Mouse (Mus musculus) liver, embryonic 13.5 days (tissue): ENCODE measurements around the gene Ctrb1. TPM values are rescaled to one million over a fixed set of nuclear protein-coding genes. Genes with fewer than 3 reads are reported as not detected.

Source experiments
- ATAC-seq: fragments of 200-750 bp; cut with Nextera tagmentation; 2 replicates; pipeline ENCODE4 v1.8.0; 2017; ENCODE audit warnings: low read depth, mild to moderate bottlenecking, moderate number of reproducible peaks, moderate library complexity
- DNase-seq: peaks from one replicate; pipeline ENCODE4 v3.0.0; 2022
- H3K27ac ChIP-seq: fragments of 300-500 bp; sonication (generic); 2 replicates; pipeline ENCODE4 v1.5.1; 2015; ENCODE audit warnings: moderate library complexity, mild to moderate bottlenecking, inconsistent platforms
- H3K27me3 ChIP-seq: fragments of 300-500 bp; sonication (generic); 2 replicates; pipeline ENCODE4 v1.6.1; 2015; ENCODE audit warnings: mild to moderate bottlenecking, inconsistent platforms
- H3K36me3 ChIP-seq: fragments of 300-500 bp; sonication (generic); 2 replicates; pipeline ENCODE4 v1.6.1; 2015; ENCODE audit warnings: mild to moderate bottlenecking, inconsistent platforms
- H3K4me1 ChIP-seq: fragments of 300-500 bp; sonication (generic); replicated peaks from 2 replicates; pipeline ENCODE4 v1.6.1; 2015; ENCODE audit warnings: inconsistent platforms
- H3K4me2 ChIP-seq: fragments of 300-500 bp; sonication (generic); 2 replicates; pipeline ENCODE4 v1.6.1; 2015; ENCODE audit warnings: inconsistent platforms, mild to moderate bottlenecking, moderate library complexity
- H3K4me3 ChIP-seq: fragments of 300-500 bp; sonication (generic); replicated peaks from 2 replicates; pipeline ENCODE4 v1.5.1; 2015; ENCODE audit warnings: mild to moderate bottlenecking, inconsistent platforms
- H3K9ac ChIP-seq: fragments of 300-500 bp; sonication (generic); 2 replicates; pipeline ENCODE4 v1.6.1; 2015; ENCODE audit warnings: mild to moderate bottlenecking, inconsistent platforms
- H3K9me3 ChIP-seq: fragments of 300-500 bp; sonication (generic); replicated peaks from 2 replicates; pipeline ENCODE4 v1.6.1; 2016; ENCODE audit warnings: inconsistent platforms
- WGBS: fragments of 180-500 bp; shearing (Covaris S2); methylation state at CpG from one replicate; pipeline ENCODE4 v1.1.7; 2015; ENCODE audit not compliant: insufficient replicate concordance; 5-methylcytosine and 5-hydroxymethylcytosine counted together
- polyA plus RNA-seq: library from polyadenylated mRNA; unstranded; fragments of >200 nt; fragmentation: Nextera tagmentation; extraction: Ambion mirVana; gene quantifications from 2 replicates; pipeline ENCODE4 v1.2.1, GENCODE M21; 2015

The Ctrb1 gene
- polyA plus RNA-seq, 1 experiment from 2014 or later = 1.5 TPM

DNA sequence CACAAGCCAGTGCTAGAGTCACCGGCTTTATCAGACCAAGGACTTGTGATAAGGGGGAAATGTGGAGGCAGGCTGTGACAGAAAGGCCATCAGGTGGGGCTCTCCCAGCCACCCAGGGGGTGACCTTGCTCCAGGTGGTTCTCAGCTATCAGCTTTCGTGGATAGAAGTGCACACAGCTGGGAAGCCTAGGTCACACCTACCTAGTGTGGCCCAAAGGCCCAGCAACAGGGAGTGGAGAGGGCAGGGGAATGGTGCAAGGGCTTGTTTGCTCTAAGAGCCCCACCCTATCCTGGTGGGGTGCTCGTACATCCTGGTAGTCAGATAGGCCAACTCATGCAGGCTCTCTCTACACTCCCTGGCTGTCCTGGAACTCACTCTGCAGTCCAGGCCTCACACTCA is 14.4 kb upstream of the Ctrb1 start:
- Histone ChIP-seq H3K4me1 (peaks cover 23% of the 10 kb centered on the region), H3K27me3 (0 out of 2 replicates have a peak, but pooled peaks cover 5% of the 10 kb centered on the region), H3K4me2 (no peak overlapping the region), H3K9me3 (no peaks in the 10 kb centered on the region), H3K9ac (no peak overlapping the region), H3K36me3 (no peaks in the 10 kb centered on the region), H3K27ac (peak overlapping the region; percentile 53), H3K4me3 (no peak overlapping the region)
- WGBS = 11% methylated on average over 3 of the region's 3 CpGs
- DNase-seq (no peak), ATAC-seq (peak; percentile 69)

DNA sequence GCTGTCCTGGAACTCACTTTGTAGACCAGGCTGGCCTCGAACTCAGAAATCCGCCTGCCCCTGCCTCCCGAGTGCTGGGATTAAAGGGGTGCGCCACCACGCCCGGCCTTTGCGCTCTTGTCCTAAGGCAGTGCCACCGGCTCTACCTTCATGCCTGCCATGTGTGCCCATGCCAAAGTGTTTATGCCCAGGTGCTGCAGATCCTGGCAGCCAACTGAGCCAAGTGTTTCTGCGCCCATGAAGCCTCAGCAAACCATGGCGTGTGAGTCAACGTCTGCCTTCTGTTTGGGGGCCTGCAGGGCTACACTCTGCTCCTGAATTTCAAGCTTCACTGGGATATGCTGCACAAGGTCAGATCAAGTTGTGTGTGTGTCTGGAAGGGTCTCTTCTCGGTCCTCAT is 13.8 kb upstream of the Ctrb1 start:
- ATAC-seq = no peak
- peaks cover 18% of the 10 kb centered on the region for H3K4me1 ChIP-seq
- peak overlapping the region; percentile 53 for H3K27ac ChIP-seq
- no peaks in the 10 kb centered on the region for H3K36me3 ChIP-seq
- 0 out of 2 replicates have a peak, but pooled peaks cover 5% of the 10 kb centered on the region for H3K27me3 ChIP-seq
- no peak for DNase-seq
- 74% methylated on average over 12 of the region's 12 CpGs for WGBS
- H3K9ac ChIP-seq = no peak overlapping the region
- no peak overlapping the region for H3K4me2 ChIP-seq
- H3K9me3 ChIP-seq = no peaks in the 10 kb centered on the region
- no peak overlapping the region for H3K4me3 ChIP-seq

DNA sequence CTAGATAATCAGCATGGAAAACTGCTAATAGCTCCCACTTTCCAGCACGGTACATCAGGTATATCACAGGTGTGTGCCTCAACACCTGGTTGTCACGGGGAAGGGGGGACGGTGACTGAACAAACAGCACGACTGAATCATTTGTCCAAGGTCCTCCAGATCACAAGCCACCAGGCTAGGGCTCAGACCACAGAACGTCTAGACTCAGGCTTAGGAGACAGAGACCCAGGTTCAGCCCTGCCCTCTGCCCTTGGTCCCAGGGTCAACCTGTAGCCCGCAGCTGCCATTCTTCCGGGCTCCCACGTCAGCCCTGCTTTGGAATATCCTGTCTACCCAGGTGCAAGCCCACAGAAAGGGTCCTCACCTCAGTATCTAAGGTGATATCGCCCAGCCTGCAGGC is 10.6 kb upstream of the Ctrb1 start:
- Histone ChIP-seq H3K27ac (no peak overlapping the region), H3K27me3 (0 out of 2 replicates have a peak, but pooled peaks cover 5% of the 10 kb centered on the region), H3K4me2 (no peak overlapping the region), H3K9me3 (no peaks in the 10 kb centered on the region), H3K9ac (no peak overlapping the region), H3K36me3 (no peaks in the 10 kb centered on the region), H3K4me1 (peaks cover 15% of the 10 kb centered on the region), H3K4me3 (no peak overlapping the region)
- ATAC-seq = no peak
- no peak for DNase-seq
- 61% methylated on average over 9 of the region's 9 CpGs for WGBS

DNA sequence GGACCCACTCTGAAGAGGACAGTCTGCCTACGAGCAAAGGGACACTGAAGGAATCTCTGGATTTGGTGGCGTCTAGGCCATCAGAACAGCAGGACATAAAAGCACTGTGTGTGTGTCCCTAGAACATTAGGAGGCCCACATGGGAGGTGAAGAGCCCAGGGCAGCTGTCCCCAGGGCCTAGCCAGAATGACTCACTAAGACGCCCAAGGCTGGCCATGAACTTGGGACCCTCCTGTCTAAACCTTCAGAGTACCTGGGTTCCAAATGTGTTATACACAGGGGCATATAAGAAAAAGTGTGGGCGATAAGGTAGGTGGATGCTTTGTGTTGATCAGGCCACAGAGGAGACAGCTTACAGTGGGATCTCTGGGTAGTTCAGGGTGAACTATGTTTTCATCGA is 9.9 kb upstream of the Ctrb1 start:
- Histone ChIP-seq H3K9me3 (no peaks in the 10 kb centered on the region), H3K4me2 (no peak overlapping the region), H3K9ac (no peak overlapping the region), H3K4me3 (no peak overlapping the region), H3K27me3 (0 out of 2 replicates have a peak, but pooled peaks cover 5% of the 10 kb centered on the region), H3K27ac (no peak overlapping the region), H3K4me1 (peaks cover 12% of the 10 kb centered on the region), H3K36me3 (no peaks in the 10 kb centered on the region)
- WGBS = 71% methylated on average over 5 of the region's 5 CpGs
- DNase-seq = no peak
- no peak for ATAC-seq

DNA sequence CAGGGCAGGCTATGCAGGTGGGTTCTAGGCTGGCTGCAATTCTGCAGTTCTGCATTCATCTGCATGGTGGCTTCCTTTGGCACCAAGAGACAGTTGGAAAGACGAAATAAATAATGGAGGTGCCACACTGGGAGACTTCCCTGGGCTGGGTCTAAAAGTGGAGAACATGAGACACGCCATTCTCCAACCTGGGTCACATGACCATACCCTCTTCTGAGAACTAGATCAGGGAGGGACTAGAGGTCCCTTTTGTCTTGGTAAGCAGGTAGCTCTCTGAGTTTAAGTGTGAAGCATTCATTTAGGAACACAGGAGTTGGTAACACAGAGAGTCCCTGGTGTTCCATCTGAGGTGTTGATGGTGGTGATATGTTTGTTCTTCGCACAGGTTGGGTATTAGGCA is 9.4 kb upstream of the Ctrb1 start:
- Histone ChIP-seq H3K36me3 (no peaks in the 10 kb centered on the region), H3K9me3 (no peaks in the 10 kb centered on the region), H3K4me2 (no peak overlapping the region), H3K27me3 (0 out of 2 replicates have a peak, but pooled peaks cover 5% of the 10 kb centered on the region), H3K4me1 (peaks cover 7% of the 10 kb centered on the region), H3K4me3 (no peak overlapping the region), H3K9ac (no peak overlapping the region), H3K27ac (no peak overlapping the region)
- DNase-seq = no peak
- 59% methylated on average over 3 of the region's 3 CpGs for WGBS
- ATAC-seq = no peak

DNA sequence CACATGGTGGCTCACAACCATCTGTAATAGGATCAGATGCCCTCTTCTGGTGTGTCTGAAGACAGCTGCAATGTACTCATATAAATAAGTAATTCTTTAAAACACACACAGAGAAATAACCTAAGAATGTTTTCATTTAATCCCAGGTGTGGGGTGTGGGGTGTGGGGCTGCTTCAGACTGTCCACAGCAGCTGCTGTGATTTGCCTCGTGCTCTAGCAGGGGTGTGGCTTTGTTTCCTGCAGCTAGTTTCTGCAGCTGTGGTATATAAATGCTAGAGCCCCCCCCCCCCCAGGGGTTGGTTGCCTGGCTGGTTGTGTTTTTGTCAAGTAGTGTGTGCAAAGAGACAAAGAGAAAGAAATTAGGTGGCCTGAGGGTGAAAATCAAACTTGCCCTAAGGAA is 8.2 kb upstream of the Ctrb1 start:
- Histone ChIP-seq H3K27ac (no peak overlapping the region), H3K36me3 (no peaks in the 10 kb centered on the region), H3K4me2 (no peak overlapping the region), H3K27me3 (0 out of 2 replicates have a peak, but pooled peaks cover 5% of the 10 kb centered on the region), H3K9ac (no peak overlapping the region), H3K9me3 (no peaks in the 10 kb centered on the region), H3K4me3 (no peak overlapping the region), H3K4me1 (no peaks in the 10 kb centered on the region; the same call in 1 of the 2 replicates)
- 0% methylated on average over 1 of the region's 1 CpGs for WGBS
- DNase-seq (no peak), ATAC-seq (no peak)

DNA sequence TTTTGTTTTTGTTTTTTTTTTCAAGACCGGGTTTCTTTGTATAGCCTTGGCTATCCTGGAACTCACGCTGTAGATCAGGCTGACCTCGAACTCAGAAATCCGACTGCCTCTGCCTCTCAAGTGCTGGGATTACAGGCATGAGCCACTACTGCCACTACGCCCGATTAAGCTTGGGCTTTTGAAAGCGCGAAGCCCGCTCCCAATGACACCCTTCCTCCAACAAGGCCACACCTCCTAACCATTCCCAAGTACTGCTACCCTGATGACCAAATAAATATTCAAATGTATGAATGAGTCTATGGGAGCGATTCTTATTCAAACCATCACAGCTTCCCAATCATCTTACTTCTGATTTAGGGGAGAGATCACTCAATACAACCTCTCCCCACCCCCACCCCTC is 6.8 kb upstream of the Ctrb1 start:
- H3K36me3 ChIP-seq = no peaks in the 10 kb centered on the region
- no peak overlapping the region for H3K9ac ChIP-seq
- DNase-seq (no peak), ATAC-seq (no peak)
- no peak overlapping the region for H3K4me2 ChIP-seq
- no peaks in the 10 kb centered on the region for H3K27me3 ChIP-seq
- H3K4me1 ChIP-seq = no peaks in the 10 kb centered on the region; the same call in 1 of the 2 replicates
- H3K9me3 ChIP-seq = no peaks in the 10 kb centered on the region
- no peak overlapping the region for H3K27ac ChIP-seq
- no peak overlapping the region for H3K4me3 ChIP-seq
- WGBS = 60% methylated on average over 10 of the region's 10 CpGs

DNA sequence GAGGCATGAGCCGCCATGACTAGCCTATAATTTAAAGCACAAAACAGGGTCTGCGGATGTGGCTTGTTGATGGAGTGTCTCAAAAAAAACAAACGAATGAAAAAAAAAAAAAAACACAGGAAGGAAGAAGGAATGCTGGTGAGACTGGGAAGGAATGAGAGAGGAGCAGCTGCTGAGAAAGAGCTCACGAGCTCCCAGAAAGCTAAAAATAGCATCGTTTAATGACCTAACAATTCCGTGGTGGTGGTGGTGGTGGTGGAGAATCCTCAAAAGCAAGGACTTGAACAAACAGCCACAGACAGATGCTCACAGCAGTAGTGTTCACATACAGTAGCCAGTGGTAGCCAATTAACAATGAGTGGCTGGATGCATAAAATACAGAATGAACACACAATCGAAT is 4.6 kb upstream of the Ctrb1 start:
- Histone ChIP-seq H3K36me3 (no peaks in the 10 kb centered on the region), H3K9me3 (no peaks in the 10 kb centered on the region), H3K27ac (no peak overlapping the region), H3K9ac (no peak overlapping the region), H3K4me2 (no peak overlapping the region), H3K4me1 (no peaks in the 10 kb centered on the region), H3K4me3 (no peak overlapping the region), H3K27me3 (0 out of 2 replicates have a peak, but pooled peaks cover 4% of the 10 kb centered on the region)
- ATAC-seq (no peak), DNase-seq (no peak)
- WGBS = 41% methylated on average over 7 of the region's 7 CpGs

DNA sequence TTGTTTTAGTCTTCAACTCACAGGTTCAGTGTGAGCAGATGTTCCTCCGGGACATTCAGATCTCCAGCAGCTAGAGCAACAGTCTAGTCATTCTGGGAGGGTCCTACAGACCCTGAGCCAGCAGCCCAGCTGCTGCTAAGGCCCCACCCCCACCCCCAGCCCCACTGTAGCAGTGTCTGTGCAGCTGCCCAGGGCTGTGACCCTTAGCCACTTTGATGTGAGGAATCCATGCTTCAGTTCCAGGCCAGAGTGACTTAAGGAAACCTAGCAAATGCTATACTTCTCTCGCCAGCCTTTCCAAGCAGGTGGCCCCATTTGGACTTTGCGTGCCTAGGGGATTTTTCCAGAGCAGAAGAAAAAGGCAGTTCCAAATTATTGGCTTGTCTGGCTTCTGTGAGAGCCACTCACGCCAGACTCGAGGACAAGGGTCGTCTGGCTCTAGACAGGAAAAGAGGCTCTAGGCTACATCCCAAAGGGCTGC is 2.5 kb upstream of the Ctrb1 start:
- Histone ChIP-seq H3K27me3 (0 out of 2 replicates have a peak, but pooled peaks cover 4% of the 10 kb centered on the region), H3K9me3 (no peaks in the 10 kb centered on the region), H3K4me1 (no peaks in the 10 kb centered on the region), H3K4me2 (no peak overlapping the region), H3K27ac (no peak overlapping the region), H3K4me3 (no peak overlapping the region), H3K9ac (no peak overlapping the region), H3K36me3 (no peaks in the 10 kb centered on the region)
- WGBS = 55% methylated on average over 6 of the region's 6 CpGs
- no peak for DNase-seq
- ATAC-seq = no peak

DNA sequence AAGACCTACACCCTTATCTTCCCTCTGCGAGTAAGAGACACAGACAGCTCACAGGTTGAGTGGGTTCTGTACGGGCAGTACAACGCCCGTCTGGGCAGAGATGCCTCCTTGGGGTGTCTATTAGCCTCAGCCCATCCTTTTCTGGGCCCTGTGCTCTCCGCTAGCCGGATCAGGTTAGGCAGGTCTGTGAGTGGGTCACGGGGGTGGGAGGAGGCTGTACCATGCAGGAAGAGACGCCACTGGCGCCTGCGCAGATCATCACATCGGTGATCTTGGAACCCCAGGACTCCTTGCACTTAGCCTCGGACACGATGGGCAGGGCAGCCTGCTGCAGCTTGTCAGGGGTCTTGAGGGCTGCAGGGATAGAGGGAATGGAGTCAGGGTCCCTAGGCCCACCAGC is 3.9 kb downstream of the Ctrb1 start:
- DNase-seq (no peak), ATAC-seq (peak; percentile 31; the same call in 1 of the 2 replicates)
- Histone ChIP-seq H3K27ac (no peak overlapping the region), H3K4me2 (no peak overlapping the region), H3K27me3 (peaks cover 12% of the 10 kb centered on the region; the same call in 1 of the 2 replicates), H3K9ac (no peak overlapping the region), H3K4me1 (no peaks in the 10 kb centered on the region), H3K4me3 (no peak overlapping the region), H3K9me3 (no peaks in the 10 kb centered on the region), H3K36me3 (no peaks in the 10 kb centered on the region)
- 64% methylated on average over 13 of the region's 13 CpGs for WGBS

DNA sequence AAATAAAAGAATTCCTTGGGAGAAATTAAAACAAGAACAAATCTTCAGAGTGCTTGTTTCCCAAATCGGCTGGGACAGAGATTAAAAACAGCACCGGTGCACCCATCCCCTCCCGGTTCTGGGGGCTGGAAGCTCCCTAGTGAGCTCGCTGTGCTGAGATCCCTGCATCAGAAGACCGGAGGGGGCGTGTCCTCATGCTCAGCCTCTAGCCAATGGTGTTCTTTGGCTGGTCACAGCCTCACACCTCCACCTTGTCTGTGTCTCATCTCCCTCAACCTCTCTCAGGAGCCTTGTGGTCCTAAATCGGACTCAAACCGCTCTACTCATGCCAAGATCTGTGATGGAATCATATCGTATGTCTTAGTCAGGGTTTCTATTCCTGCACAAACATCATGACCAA is 8.3 kb downstream of the Ctrb1 start:
- Histone ChIP-seq H3K27ac (no peak overlapping the region), H3K27me3 (peaks cover 39% of the 10 kb centered on the region), H3K4me3 (no peak overlapping the region), H3K9ac (no peak overlapping the region), H3K9me3 (no peaks in the 10 kb centered on the region), H3K4me2 (no peak overlapping the region), H3K4me1 (no peaks in the 10 kb centered on the region), H3K36me3 (no peaks in the 10 kb centered on the region)
- WGBS = 22% methylated on average over 9 of the region's 9 CpGs
- ATAC-seq (no peak), DNase-seq (no peak)

DNA sequence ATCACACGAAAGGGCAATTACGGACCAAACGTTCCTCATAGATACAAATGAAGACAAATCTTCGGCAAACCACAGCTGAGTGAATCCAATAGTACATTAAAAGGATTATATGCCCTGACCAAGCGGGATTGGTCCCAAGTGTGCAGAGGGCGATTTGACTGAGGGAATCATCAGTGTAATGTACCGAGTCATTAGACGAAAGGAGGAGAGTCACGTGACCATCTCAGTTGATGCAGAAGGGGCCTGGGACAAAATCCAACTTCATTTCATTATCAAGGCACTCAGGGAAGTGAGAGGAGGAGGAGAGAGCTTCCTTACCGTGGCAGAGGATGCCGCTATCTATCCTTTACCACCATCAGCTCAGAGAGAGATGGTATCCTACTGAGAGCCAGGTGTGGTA is 9.7 kb downstream of the Ctrb1 start:
- ATAC-seq = no peak
- WGBS = 58% methylated on average over 11 of the region's 11 CpGs
- H3K27me3 ChIP-seq = peaks cover 37% of the 10 kb centered on the region

More for the DNA sequence above, 9.7 kb downstream of the Ctrb1 start:
- H3K9ac ChIP-seq = no peak overlapping the region
- H3K9me3 ChIP-seq = 0 out of 2 replicates have a peak, but pooled peaks cover 3% of the 10 kb centered on the region
- H3K36me3 ChIP-seq = no peaks in the 10 kb centered on the region
- no peak for DNase-seq
- no peak overlapping the region for H3K4me3 ChIP-seq
- no peak overlapping the region for H3K4me2 ChIP-seq
- H3K27ac ChIP-seq = no peak overlapping the region
- H3K4me1 ChIP-seq = no peaks in the 10 kb centered on the region
